Mouse (Mus musculus) bone marrow, adult 2 months (tissue): ENCODE data around the gene Atxn1.

Experiments used
- CTCF ChIP-seq: fragments of 200-500 bp; IDR thresholded peaks from 2 replicates; pipeline ENCODE4 v1.5.1; 2011; ENCODE audit warnings: low read length, control low read depth; ENCODE audit not compliant: control insufficient read depth, insufficient read depth
- POLR2A ChIP-seq: fragments of 200-500 bp; IDR thresholded peaks from 2 replicates; pipeline ENCODE4 v1.6.1; 2011; ENCODE audit warnings: low read depth, mild to moderate bottlenecking, control low read depth, low read length, borderline replicate concordance; ENCODE audit not compliant: control insufficient read depth

- TF ChIP-seq POLR2A (no peak), CTCF (no peak)
Observed at GRCm38 (mm10) chr13:45512531-45512930, 452.3 kb downstream of the Atxn1 start.
